Mouse (Mus musculus) thymus, postnatal 36 days (tissue): ENCODE measurements around the gene Chrnd.

ENCODE experiments used
- DNase-seq, 2 experiments: peaks; one replicate each; pipeline ENCODE4 v3.0.0; 2022; ENCODE audit warnings: mixed read lengths in 2 of 2

Chrnd gene

DNA sequence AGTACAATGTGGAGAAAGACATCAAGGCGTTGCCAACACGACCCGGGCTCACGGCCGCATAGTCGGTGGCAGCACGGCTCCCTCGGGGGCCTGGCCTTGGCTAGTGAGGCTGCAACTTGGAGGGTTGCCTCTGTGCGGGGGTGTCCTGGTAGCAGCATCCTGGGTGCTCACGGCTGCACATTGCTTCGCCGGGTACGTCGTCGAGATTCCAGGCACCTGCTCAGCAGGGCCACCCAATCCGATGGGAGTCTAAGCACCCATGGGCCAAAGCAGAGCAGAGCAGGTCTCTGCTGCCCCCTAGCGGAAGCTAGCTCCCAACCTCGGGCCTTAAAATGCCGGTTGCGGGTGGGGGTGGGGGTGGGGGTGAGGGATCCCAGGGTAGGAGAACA lies 5.7 kb upstream of the Chrnd start:
- DNase-seq, result peak; percentile 62 to 65

DNA sequence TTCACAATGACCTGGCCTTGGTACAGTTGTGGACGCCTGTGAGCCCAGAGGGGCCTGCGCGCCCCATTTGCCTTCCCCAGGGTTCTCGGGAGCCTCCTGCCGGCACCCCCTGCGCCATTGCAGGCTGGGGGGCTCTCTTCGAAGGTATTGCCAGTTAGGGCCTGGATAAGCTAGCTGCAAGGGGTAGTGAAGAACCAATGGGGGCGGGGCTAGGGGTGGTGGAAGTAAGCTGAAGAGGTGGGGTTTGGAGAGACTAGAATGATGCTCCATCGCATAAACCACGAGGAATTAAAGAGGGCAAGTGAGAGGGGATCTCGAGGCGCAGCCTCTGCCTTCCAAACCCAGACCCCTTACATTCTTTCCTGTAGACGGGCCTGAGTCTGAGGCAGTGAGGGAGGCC lies 4.9 kb upstream of the Chrnd start:
- peak in 1 of 2 experiments; percentile 23 for DNase-seq

DNA sequence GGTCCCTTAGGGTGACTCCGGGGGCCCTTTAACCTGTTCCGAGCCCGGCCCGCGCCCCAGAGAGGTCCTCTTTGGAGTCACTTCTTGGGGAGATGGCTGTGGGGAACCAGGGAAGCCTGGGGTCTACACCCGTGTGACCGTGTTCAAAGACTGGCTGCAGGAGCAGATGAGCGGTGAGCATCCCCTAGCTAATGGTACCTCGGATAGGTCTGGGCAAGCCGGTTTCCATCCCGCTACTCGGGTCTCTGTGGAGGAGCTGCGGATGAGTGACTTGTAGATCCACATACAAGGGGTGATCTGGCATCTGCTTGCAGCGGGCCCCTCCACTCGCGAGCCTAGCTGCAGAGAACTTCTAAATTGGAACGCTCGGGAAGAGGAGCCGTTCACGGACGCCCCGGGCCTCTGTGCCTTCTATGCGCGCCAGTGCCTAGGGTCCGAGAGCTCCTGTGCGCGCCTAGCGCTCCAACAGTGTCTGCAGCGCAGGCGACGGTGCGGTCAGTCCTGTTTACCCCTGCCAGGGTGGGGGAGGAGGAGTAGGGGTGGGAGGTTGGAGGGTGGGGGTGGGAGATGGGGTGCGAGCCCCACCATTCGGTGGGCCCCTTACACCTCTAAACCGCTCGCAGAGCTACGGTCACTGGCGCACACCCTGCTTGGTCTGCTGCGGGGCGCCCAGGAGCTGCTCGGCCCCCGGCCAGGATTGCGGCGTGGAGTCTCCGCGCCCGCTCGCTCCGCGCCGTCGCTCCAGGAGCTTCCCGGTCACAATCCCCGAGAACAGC lies 4.0 kb upstream of the Chrnd start:
- DNase-seq, result no peak

DNA sequence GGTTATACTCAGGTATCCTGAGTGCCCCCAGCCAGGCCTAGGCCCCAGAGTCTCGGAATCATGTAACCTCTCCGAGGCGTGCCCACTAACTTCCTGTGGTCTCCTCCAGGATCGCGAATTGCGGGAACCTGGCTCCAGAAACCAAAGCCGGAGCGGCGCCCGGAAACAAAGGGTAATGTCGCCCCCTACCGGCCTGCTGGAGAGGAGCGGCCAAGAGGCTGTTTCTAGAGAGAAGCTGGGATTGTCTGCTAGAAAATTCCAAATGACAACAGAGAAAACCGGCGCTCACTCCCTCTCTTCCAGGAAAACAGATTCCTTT lies 3.4 kb upstream of the Chrnd start:
- DNase-seq, result peak; percentile 32 to 50

DNA sequence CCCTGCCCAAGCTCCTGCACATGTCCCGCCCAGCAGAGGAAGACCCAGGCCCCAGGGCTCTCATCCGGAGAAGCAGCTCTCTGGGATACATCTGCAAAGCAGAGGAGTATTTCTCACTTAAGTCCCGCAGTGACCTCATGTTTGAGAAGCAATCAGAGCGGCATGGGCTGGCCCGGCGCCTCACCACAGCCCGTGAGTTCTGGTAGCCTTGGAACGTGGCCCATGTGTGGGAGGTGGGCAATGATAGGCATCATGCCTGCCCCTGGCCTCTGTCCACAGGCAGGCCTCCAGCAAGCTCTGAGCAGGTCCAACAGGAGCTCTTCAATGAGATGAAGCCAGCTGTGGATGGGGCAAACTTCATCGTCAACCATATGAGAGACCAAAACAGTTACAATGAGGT lies 6.9 kb downstream of the Chrnd start:
- DNase-seq, result no peak

DNA sequence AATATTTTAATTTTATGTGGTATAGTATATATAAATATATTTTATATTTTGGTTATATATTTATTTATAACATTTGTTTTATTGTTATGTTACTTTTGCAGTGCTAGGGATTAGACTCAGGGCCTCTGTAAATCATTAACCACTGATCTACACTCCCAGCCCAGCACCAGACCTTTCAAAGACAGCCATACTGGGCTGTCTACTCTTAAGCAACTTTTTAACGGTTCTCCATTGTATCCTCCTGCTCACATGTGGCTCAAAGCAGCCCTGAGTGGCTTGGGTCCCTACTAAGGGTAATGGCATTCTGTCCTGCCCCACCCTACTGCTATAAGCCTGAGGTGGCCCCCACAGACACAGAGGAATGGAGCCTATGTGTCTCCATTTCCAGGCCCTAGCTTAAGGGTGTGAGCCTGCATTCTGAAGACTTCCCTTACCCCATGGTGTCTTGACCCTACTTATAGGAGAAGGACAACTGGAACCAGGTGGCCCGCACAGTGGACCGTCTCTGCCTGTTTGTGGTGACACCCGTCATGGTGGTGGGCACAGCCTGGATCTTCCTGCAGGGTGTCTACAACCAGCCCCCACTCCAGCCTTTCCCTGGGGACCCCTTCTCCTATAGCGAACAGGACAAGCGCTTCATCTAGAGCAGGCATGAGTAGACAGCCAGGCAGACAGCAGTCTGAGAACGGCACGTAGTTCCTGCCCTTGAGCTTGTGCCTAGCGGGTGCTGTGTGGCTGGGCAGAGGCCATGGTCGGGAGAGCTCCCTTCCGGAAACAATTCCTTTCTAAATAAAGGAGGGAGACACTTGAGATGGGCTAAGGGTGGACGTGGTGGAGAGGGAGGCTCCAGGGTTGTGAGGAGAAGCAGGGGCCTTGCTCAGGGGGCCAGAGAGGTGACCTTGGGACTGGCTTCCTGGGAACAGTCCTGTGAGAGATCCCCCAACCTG lies 8.0 kb downstream of the Chrnd start:
- no peak for DNase-seq

DNA sequence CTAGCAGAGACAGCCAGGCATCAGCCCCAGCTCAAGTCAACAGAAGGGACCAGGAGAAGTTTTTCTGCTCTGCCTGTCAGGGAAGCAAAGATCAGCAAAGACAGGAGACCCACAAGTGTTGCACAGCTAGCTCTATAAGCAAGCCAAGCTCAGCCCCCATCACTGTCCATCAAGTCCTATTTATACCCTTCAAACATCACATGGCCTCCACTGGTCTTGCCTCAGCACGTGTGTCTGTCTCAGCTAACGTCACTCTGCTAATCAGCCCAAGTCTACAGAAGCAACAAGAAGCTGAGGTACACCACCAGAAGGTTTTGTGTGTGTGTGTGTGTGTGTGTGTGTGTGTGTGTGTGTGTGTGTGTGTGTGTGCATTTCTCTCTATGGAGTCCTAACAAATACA lies 10.4 kb downstream of the Chrnd start:
- no peak for DNase-seq

DNA sequence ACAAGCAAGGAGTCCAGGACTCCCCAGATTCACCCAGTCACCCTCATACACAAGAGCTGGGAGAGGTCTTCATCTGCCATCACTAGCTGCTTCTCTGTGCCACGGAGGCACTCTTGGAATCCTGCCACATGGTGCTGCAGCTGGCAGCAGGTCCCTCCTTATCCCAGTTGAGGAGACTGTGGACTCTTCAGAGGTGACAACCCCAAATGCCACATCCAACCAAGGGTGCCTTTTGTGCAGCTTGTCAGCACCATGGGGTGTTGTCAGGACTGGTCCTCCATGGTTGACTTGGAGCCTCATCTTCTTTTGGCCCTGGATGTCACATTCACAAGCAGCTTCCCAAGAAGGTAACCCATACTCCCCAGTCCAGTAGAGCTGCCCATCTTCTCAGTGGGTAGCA lies 11.4 kb downstream of the Chrnd start:
- no peak for DNase-seq

DNA sequence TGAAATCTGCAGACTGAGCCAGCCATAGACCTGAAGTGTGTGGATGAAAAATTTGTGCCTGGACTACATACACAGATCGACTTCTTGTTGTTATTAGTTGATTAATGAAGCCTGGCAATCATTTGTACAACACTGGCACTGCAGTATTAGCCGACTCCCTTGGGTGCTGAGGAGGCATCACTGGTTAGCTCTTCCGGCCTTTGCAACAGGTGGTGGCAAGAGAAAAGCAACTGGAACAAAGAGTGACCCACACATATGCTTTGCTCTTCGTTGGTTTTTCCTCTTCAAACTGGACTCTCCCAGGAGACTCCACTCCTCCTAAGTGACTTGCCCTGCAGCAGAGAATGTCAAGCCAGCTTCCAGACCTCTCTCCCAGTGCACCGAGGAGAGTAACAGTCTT lies 13.4 kb downstream of the Chrnd start:
- DNase-seq, result no peak

DNA sequence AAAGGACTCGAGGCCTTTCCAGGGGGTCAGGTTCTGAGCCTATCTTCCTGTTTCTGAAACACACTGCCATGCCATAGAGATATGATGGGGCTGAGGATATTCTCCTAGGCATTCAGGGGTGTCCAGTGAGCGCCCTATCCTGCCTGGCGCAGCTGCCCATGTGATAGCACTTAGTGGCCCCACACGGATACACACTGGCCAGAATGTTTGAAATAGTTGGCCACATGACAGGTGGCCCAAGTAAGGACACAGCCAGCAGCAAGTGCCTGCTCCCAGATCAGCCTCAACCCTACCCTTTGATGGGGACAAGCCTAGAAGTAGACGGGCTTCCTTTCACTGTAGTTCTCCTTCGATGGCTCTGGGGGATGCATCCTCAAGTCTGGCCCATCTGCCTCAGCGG lies 14.1 kb downstream of the Chrnd start, which contains the start of gene Chrng:
Gene Chrng, plus strand, starts transcription at position 193 of the 400 bp plus-strand sequence.
- DNase-seq, result no peak

DNA sequence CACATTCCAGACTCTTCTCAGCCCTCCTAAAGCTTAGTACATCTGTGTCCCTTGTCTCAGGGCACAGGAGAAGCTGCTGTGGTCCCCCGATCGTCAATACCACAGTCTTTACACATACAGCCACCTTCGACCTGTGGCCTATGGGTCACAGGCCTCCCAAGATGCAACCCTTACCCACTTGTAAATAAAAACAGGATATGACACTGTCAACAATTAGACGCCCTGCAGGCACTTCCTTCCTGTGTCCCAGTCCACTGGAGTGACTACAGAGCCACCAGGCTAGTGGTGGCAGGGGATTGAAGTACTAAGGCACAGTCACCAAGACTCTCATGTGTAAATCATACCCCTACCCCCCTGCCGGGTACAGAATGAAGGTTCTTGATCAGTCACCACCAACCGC lies 14.6 kb downstream of the Chrnd start:
- no peak for DNase-seq

DNA sequence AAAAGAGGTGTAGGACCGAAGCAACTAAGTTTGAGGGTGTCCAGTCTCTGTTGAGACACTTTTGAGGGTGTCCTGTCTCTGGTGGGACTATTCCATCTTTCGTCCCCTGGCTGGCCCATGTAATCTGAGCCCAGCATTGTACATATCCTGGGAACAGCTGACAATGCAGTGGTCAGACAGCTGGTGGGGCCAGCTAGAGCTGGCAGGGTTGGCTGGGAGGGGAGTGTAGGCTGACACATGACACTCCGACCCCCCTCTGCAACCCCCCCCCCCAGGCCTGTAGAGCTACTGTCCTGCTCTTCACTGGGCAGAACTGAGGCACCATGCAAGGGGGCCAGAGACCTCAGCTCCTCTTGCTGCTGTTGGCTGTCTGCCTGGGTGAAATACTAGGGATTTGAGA lies 15.1 kb downstream of the Chrnd start:
- DNase-seq, result no peak

DNA sequence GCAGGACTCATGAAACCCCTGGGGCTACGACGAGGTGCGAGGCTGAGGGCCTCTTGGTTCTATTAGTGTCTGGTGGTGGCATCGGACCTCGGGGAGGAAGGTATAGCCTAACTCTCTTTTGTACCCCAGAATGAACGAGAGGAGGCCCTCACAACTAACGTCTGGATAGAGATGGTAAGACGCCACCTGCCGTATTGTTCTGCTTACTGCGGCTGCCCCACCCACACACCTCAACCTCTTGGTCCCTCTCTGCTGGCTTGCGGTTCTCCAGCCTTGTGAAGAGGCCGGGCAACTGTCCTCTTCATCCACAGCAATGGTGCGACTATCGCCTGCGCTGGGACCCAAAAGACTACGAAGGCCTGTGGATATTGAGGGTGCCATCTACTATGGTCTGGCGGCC lies 15.9 kb downstream of the Chrnd start:
- no peak for DNase-seq

DNA sequence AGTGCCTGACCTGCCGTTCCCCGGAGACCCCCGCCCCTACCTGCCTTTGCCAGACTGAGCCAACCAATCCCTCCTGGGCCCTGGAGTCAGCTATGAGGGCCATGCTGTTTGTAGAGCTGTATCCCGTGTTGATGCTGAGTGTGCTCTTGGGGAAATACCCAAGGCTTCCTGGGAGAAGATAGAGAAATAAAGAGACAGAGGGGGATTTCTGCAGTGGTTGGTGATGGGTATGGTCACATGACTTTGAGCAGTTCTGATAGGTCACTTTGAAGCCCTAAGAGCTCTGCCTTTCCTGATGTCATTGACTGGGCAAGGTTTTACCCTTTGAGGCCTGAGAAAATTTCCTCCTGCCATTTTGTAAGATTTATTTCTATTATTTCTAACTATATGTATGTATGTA lies 21.0 kb downstream of the Chrnd start:
- DNase-seq, result no peak

DNA sequence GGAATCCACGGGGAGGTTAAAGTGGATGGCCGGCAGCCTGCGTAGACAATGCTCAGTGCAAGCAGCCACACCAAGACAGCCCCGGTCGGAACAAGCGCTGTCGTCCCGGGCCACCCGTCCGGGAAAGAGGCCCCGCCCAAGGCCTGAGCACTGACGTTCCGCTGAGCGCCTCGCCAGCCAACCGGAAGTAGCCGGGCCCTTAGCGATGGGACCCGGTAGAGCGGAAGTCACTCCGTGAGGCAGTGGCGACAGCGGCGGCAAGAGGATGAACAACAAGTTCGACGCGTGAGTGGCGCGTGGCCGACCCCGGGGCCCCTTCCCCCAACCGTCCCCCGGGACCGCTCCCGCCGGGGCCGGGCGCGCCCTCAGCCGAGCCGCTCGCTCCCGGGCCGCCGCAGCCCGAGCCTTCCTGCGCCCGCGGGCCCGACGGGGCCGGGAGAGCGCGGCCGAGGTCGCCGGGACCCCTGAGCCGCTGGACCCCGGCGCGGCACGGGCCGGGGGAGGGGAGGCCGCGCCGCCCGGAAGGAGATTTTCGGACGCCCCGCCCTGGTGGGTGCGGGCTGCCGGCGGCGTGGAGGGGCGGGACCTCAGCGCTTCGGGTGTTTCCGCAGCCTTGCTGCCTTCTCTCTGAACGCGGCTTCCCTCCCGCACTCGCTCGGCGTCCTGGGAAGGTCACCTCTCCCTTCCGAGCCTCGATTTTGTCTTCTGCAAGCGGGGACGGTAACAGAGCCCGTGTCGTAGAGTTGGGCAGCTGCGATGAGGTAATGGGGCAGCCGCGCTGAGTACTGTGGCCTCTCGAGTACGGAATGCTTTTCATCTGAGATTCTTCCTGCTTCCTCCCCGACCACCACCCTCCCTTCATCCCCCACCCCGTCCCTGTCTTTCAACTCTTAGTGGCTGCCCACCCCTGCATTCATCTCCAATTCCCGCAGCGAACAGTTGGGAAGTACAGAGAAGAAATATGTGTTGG lies 23.6 kb downstream of the Chrnd start, which contains the start of gene Eif4e2:
Gene Eif4e2, plus strand, starts transcription at position 180 of the 970 bp plus-strand sequence.
- peak; percentile 89 to 94 for DNase-seq

DNA sequence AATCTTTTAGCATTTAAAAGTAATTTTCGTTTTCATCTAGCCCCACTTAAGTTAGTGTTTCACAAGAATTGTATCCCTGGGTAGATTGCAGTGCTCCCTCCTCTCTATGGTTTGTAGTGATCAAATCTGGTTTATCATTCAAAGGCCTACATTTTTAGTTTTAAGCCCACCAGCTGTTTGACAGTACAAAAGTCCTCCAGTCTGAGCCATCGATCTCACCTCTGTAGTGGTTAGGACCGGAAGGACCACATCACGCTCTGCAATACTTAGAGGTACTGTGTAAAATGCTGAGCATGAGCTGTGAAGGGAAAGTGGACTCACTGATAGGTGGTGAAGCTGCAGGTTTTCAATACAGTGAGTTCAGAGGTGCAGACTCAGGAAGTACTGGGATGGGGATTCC lies 24.3 kb downstream of the Chrnd start:
- no peak for DNase-seq

DNA sequence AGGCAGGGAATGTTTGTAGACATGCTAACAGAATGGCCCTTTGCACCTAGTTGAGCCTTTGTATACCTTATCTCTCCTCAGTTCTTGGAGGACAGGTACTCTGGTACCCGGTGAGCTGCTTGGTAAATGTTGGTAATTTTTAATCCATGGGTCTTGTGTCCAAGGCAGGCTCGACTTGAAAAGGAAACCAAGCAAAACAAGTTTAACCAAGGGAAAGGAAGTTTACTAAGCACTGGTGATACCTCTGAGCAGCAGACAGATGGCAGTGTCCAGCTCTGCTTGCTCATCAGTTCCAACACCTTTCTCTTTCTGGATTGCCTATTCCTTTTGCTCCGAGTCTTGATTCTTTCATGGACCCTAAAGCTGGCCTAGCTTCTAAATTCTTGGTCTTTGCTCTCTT lies 27.5 kb downstream of the Chrnd start:
- DNase-seq, result no peak

DNA sequence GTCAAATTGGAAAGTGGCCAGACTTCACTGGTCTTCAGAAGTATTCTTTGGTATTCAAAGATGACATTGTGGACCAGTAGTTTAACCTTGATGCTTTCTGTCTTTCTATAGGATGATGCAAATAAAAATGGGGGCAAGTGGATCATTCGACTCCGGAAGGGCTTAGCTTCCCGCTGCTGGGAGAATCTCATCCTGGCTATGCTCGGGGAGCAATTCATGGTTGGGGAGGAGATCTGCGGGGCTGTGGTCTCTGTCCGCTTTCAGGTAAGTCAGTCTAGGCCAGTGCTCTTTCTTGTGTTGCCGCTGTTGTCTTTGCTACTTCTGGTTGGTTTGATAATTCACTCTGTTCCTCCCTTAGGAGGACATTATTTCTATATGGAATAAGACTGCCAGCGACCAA lies 35.3 kb downstream of the Chrnd start:
- no peak for DNase-seq

DNA sequence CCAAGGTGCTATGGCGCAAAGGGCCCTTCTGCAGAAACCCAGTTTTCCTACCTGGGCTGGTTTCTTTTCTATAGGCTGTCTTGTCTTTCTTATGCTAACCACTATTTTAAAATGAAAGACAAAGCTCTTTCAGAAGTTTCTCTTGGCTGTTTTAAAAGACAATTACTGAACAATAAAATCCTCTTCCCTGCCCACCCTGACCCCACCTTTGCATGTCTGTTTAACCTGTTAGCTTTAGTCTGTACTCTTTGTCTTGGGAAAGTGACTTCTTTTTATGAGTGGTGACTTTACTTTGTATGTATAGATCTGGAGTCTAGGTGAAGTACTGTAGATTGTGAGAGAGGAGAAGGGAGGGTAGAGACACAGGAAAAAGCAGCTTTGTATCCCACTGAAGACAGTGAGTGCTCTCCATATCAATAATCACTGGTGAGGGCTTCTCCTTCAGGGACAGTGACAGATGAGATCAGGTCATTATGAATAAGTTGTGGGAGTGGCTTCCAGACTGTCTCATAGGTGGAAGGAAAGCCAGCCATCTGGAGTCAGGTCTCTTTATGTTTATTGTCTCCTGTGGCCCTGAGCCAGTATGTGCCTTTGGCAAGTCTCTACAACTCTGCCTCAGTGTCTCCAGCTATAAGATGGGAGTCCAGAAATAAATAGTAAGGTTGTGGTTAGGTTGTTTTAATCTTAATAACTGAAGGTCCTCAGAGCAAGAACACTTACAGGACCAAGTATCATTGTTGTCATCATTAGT lies 36.2 kb downstream of the Chrnd start:
- no peak for DNase-seq

DNA sequence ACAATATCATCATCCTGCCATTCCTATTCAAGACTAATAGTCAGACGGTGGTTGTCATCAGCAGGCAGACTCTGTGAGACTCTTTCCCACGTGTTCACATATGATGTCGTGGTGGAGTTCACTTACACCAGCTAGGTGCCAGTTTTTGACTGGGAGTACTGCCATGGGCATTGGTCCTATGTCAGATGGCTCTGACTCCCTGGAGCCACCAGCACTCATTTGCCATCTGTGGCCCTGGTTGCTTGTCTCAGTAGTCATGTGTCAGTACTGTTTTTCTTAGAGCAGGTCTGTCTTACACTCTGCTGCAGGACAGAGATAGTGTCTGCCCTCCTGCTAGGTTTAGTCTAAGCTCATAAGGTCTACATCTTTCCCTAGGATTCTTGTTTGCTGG lies 36.7 kb downstream of the Chrnd start:
- no peak for DNase-seq

DNA sequence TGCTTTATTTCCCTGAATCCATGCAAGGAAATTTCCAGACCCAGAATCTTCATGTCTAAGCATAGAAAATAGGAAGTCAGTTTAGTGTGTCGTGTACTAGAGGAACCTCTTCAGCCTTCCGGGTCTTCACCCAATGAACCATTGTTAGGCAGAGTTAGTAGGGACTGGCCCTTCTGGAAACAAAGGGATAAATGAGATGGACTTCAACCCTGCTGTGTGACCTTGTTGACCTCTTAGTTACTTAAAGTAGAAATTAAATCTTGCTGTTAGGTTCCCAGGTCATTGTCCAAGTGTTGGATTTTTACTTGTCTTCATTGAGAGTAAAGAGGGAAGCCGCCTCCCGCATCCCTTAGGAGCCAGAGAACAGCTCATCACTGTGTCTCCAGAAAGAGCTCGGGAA lies 40.2 kb downstream of the Chrnd start:
- no peak for DNase-seq

DNA sequence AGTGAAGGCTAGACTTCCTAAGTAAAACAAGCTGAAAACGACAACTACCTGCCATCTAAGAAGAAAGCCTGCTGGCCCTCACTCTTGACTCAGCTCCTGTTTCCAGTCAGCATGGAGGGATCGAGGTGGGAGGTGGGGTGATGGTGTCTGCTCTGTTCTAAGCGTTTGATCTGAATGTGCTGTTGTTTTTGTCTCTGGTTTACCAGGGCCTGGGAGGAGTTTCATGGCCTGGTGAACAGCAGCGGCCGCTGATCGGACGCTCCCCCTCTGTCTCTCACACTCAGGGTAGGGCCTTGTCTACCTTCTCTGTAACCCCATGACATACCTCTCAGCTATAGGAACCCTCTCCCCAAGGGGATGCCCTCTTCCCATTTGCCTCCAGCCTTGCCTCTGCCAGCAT lies 41.8 kb downstream of the Chrnd start:
- DNase-seq, result no peak
